8 mouse cellular contexts compared by ENCODE assay signal in the genomic region with DNA sequence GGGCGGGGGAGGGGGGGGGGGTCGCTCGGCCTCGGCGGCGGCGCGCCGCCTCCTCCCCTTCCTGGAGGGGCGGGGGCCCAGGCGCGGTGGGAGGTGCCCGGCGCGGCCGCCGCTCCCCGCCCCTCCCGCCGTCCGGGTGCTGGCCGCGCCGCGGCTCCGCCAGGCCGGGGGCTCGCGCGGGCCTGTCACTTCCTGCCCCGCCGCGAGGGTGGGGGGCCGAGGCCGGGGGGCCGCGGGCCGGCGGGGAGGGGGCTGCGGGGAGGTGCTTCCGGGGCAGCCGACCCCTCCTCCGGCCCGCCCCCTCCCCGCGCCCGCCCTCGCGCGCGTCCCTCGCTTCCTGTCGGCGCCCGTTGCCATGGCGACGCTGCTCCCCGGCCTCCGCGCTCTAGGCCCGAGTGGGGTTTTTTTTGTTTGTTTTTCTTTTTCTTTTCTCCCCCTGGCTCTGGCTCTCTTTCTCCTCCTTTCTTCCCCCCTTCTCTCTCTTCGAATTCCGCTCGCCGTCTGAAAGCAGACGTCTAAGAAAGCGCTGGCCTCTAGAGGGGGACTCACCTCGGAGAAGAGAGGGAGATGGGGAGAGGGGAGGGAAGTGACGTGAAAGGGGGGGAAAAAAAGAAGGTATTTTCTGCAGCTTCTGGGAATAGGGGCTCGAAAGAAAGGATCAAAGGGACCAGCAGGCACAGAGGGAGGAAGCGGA. TPM values are rescaled to one million over a fixed set of nuclear protein-coding genes. Genes with fewer than 3 reads are reported as not detected.
DNase-seq lines count a peak whose midpoint lies in the region; ATAC-seq and TF ChIP-seq lines count a peak whose summit lies in the region.

No protein-coding gene starts in this region.

- peak overlapping the region; percentile 85 for H3K27ac ChIP-seq in brown adipose tissue, adult 24 weeks (replicated peaks; ENCODE audit: low read depth, low read length)
- peak overlapping the region; percentile 96 for H3K27ac ChIP-seq in forebrain, embryonic 10.5 days
- H3K27ac ChIP-seq in heart, embryonic 15.5 days = peak overlapping the region; percentile 89
- no peak overlapping the region for H3K27ac ChIP-seq in liver, embryonic 14.5 days
- H3K27ac ChIP-seq in neural tube, embryonic 11.5 days (ENCODE audit: low read depth, low read length) = peak overlapping the region; percentile 97
- peak overlapping the region; percentile 97 for H3K27ac ChIP-seq in stomach, embryonic 16.5 days (ENCODE audit: low read length)

- H3K4me3 ChIP-seq in brown adipose tissue, adult 24 weeks (ENCODE audit: insufficient read depth, low read depth, low read length) = peak overlapping the region; percentile 99
- peak overlapping the region; percentile 80 for H3K4me3 ChIP-seq in forebrain, embryonic 10.5 days
- H3K4me3 ChIP-seq in heart, embryonic 15.5 days = peak overlapping the region; percentile 83
- H3K4me3 ChIP-seq in liver, embryonic 14.5 days (ENCODE audit: insufficient read depth in 1 of 2, low read depth in 2 of 2, low read length in 2 of 2) = peak overlapping the region; percentile 74 to 80
- peak overlapping the region; percentile 78 for H3K4me3 ChIP-seq in neural tube, embryonic 11.5 days (ENCODE audit: low read depth, low read length)
- H3K4me3 ChIP-seq in stomach, embryonic 16.5 days (replicated peaks; ENCODE audit: low read length) = peak overlapping the region; percentile 78

- peak overlapping the region; percentile 75 for H3K9ac ChIP-seq in heart, embryonic 15.5 days
- peak overlapping the region; percentile 62 for H3K9ac ChIP-seq in liver, embryonic 14.5 days (replicated peaks)
- H3K9ac ChIP-seq in neural tube, embryonic 11.5 days (ENCODE audit: low read length) = peak overlapping the region; percentile 80
- peak overlapping the region; percentile 90 for H3K9ac ChIP-seq in stomach, embryonic 16.5 days (ENCODE audit: low read length)

- TF ChIP-seq EP300 in liver, embryonic 14.5 days (IDR thresholded peaks at IDR 0.05; ENCODE audit: low read depth) = no peak

- TF ChIP-seq CTCF in liver, embryonic 14.5 days (IDR thresholded peaks at IDR 0.05; ENCODE audit: low read depth) = no peak

- ATAC-seq in heart, embryonic 15.5 days (replicated peaks; ENCODE audit: insufficient number of reproducible peaks, insufficient read depth, low FRiP score, low read depth) = peak; percentile 87
- ATAC-seq in liver, embryonic 14.5 days (ENCODE audit: insufficient read depth) = peak; percentile 90
- ATAC-seq in neural tube, embryonic 11.5 days (ENCODE audit: insufficient read depth, low FRiP score, low TSS enrichment) = peak; percentile 85
- peak; percentile 91 for ATAC-seq in stomach, embryonic 16.5 days (ENCODE audit: insufficient read depth, low FRiP score)

- peaks cover 19% of the 10 kb centered on the region for H3K36me3 ChIP-seq in forebrain, embryonic 10.5 days (replicated peaks)
- peaks cover 9% of the 10 kb centered on the region; the same call in 1 of the 2 replicates for H3K36me3 ChIP-seq in heart, embryonic 15.5 days
- H3K36me3 ChIP-seq in liver, embryonic 14.5 days (replicated peaks; ENCODE audit: control insufficient read depth, insufficient read depth, low read depth) = no peaks in the 10 kb centered on the region
- H3K36me3 ChIP-seq in neural tube, embryonic 11.5 days (ENCODE audit: control insufficient read depth, insufficient read depth, low read length) = peaks cover 3% of the 10 kb centered on the region; the same call in 1 of the 2 replicates
- peaks cover 4% of the 10 kb centered on the region; the same call in 1 of the 2 replicates for H3K36me3 ChIP-seq in stomach, embryonic 16.5 days (ENCODE audit: control insufficient read depth, insufficient read depth, low read length)

- H3K9me3 ChIP-seq in forebrain, embryonic 10.5 days = no peaks in the 10 kb centered on the region
- H3K9me3 ChIP-seq in heart, embryonic 15.5 days (replicated peaks) = no peaks in the 10 kb centered on the region
- no peaks in the 10 kb centered on the region for H3K9me3 ChIP-seq in liver, embryonic 14.5 days (ENCODE audit: control insufficient read depth, low read length)
- no peaks in the 10 kb centered on the region for H3K9me3 ChIP-seq in neural tube, embryonic 11.5 days (ENCODE audit: control insufficient read depth, low read length)
- no peaks in the 10 kb centered on the region for H3K9me3 ChIP-seq in stomach, embryonic 16.5 days (replicated peaks; ENCODE audit: control insufficient read depth, low read length)

- H3K27me3 ChIP-seq in forebrain, embryonic 10.5 days (ENCODE audit: poor library complexity, severe bottlenecking) = no peaks in the 10 kb centered on the region
- no peaks in the 10 kb centered on the region for H3K27me3 ChIP-seq in heart, embryonic 15.5 days
- H3K27me3 ChIP-seq in liver, embryonic 14.5 days (ENCODE audit: control insufficient read depth, insufficient read depth, low read length) = no peaks in the 10 kb centered on the region; the same call in 1 of the 2 replicates
- H3K27me3 ChIP-seq in neural tube, embryonic 11.5 days (ENCODE audit: control insufficient read depth, insufficient read depth, low read length) = no peaks in the 10 kb centered on the region
- no peaks in the 10 kb centered on the region for H3K27me3 ChIP-seq in stomach, embryonic 16.5 days (ENCODE audit: control insufficient read depth, insufficient read depth, low read length)

- WGBS in forebrain, embryonic 10.5 days = under 1% methylated on average over 38 of the region's 71 CpGs
- WGBS in heart, embryonic 15.5 days = under 1% methylated on average over 32 of the region's 71 CpGs
- under 1% methylated on average over 40 of the region's 71 CpGs for WGBS in liver, embryonic 14.5 days (ENCODE audit: insufficient replicate concordance)
- 2% methylated on average over 17 of the region's 71 CpGs for WGBS in neural tube, embryonic 11.5 days
- under 1% methylated on average over 40 of the region's 71 CpGs for WGBS in stomach, embryonic 16.5 days

- DNase-seq in CD8-positive naive resting alpha-beta T cell, adult 2 months (ENCODE audit: low read depth in 2 of 2, low spot score in 2 of 2) = peak; percentile 73 to 76
- peak; percentile 84 for DNase-seq in forebrain, embryonic 10.5 days (ENCODE audit: extremely low spot score, low spot score)
- DNase-seq in kidney, postnatal 14 days = peak; percentile 93
- peak; percentile 40 to 45 (median 40) for DNase-seq in liver, embryonic 14.5 days (ENCODE audit: low read depth in 3 of 3, low spot score in 3 of 3)
- peak; percentile 93 for DNase-seq in neural tube, embryonic 11.5 days (ENCODE audit: low spot score)

- H3K4me2 ChIP-seq in heart, embryonic 15.5 days = peak overlapping the region; percentile 83
- H3K4me2 ChIP-seq in liver, embryonic 14.5 days (ENCODE audit: low read depth) = peak overlapping the region; percentile 96
- peak overlapping the region; percentile 52 for H3K4me2 ChIP-seq in neural tube, embryonic 11.5 days (ENCODE audit: low read depth)
- peak overlapping the region; percentile 71 for H3K4me2 ChIP-seq in stomach, embryonic 16.5 days (ENCODE audit: low read depth, low read length)

- H3K4me1 ChIP-seq in brown adipose tissue, adult 24 weeks (ENCODE audit: control insufficient read depth, insufficient read depth, insufficient read length, low read length) = no peaks in the 10 kb centered on the region
- peaks cover 43% of the 10 kb centered on the region for H3K4me1 ChIP-seq in forebrain, embryonic 10.5 days
- H3K4me1 ChIP-seq in heart, embryonic 15.5 days (replicated peaks) = peaks cover 25% of the 10 kb centered on the region
- H3K4me1 ChIP-seq in liver, embryonic 14.5 days (replicated peaks; ENCODE audit: control insufficient read depth in 2 of 2, insufficient read depth in 2 of 2, low read length in 1 of 2) = peaks cover 0 to 18% of the 10 kb centered on the region in 2 experiments; a peak in 2 of 4 replicates
- no peaks in the 10 kb centered on the region; the same call in 1 of the 2 replicates for H3K4me1 ChIP-seq in neural tube, embryonic 11.5 days (ENCODE audit: control insufficient read depth, insufficient read depth, low read length)
- H3K4me1 ChIP-seq in stomach, embryonic 16.5 days (ENCODE audit: control insufficient read depth, insufficient read depth, low read length) = peaks cover 15% of the 10 kb centered on the region

RNA-seq across cellular contexts. Expression of a gene that starts 0.6 kb away (rescaled TPM):
- 4.9 and 5.8 TPM in 2 replicates for polyA plus RNA-seq in brown adipose tissue, adult 24 weeks (2012; ENCODE audit: insufficient read depth, insufficient read length, missing spikeins)
- 26.2 and 29.7 TPM in 2 replicates for polyA plus RNA-seq in forebrain, embryonic 10.5 days (2016; fragmentation: Nextera tagmentation; extraction: Ambion mirVana)
- 8.5 and 11.5 TPM in 2 replicates for polyA plus RNA-seq in heart, embryonic 15.5 days (2015; fragmentation: Nextera tagmentation; extraction: Ambion mirVana)
- 2.2 and 2.3 TPM in 2 replicates for polyA plus RNA-seq in liver, embryonic 14.5 days (2012; rRNA removed)
- polyA plus RNA-seq in liver, embryonic 14.5 days (2014; fragmentation: Nextera tagmentation; extraction: Ambion mirVana) = 1.8 and 1.9 TPM in 2 replicates
- polyA plus RNA-seq in neural tube, embryonic 11.5 days (2014; fragmentation: Nextera tagmentation; extraction: Ambion mirVana) = 36.2 and 42.7 TPM in 2 replicates
- 10.3 and 11.0 TPM in 2 replicates for polyA plus RNA-seq in stomach, embryonic 16.5 days (2015; fragmentation: Nextera tagmentation; extraction: Ambion mirVana)

RNA-seq across cellular contexts. Expression of a gene that starts 31.3 kb away (rescaled TPM):
- polyA plus RNA-seq in brown adipose tissue, adult 24 weeks (2012; ENCODE audit: insufficient read depth, insufficient read length, missing spikeins) = 55.2 and 61.5 TPM in 2 replicates
- 92.7 and 92.9 TPM in 2 replicates for polyA plus RNA-seq in forebrain, embryonic 10.5 days (2016; fragmentation: Nextera tagmentation; extraction: Ambion mirVana)
- polyA plus RNA-seq in heart, embryonic 15.5 days (2015; fragmentation: Nextera tagmentation; extraction: Ambion mirVana) = 65.0 and 77.4 TPM in 2 replicates
- polyA plus RNA-seq in liver, embryonic 14.5 days (2012; rRNA removed) = 36.5 and 48.1 TPM in 2 replicates
- 84.2 and 95.4 TPM in 2 replicates for polyA plus RNA-seq in liver, embryonic 14.5 days (2014; fragmentation: Nextera tagmentation; extraction: Ambion mirVana)
- 81.8 and 89.8 TPM in 2 replicates for polyA plus RNA-seq in neural tube, embryonic 11.5 days (2014; fragmentation: Nextera tagmentation; extraction: Ambion mirVana)
- 132 and 137 TPM in 2 replicates for polyA plus RNA-seq in stomach, embryonic 16.5 days (2015; fragmentation: Nextera tagmentation; extraction: Ambion mirVana)

RNA-seq across cellular contexts. Expression of a gene that starts 57.1 kb away (rescaled TPM):
- polyA plus RNA-seq in brown adipose tissue, adult 24 weeks (2012; ENCODE audit: insufficient read depth, insufficient read length, missing spikeins) = not detected in 2 replicates
- polyA plus RNA-seq in forebrain, embryonic 10.5 days (2016; fragmentation: Nextera tagmentation; extraction: Ambion mirVana) = not detected in 2 replicates
- polyA plus RNA-seq in heart, embryonic 15.5 days (2015; fragmentation: Nextera tagmentation; extraction: Ambion mirVana) = 0.10 TPM in 1 of 2 replicates, not detected in the other
- not detected in 2 replicates for polyA plus RNA-seq in liver, embryonic 14.5 days (2012; rRNA removed)
- not detected in 2 replicates for polyA plus RNA-seq in liver, embryonic 14.5 days (2014; fragmentation: Nextera tagmentation; extraction: Ambion mirVana)
- polyA plus RNA-seq in neural tube, embryonic 11.5 days (2014; fragmentation: Nextera tagmentation; extraction: Ambion mirVana) = 0.23 TPM in 1 of 2 replicates, not detected in the other
- 0.21 TPM in 1 of 2 replicates, not detected in the other for polyA plus RNA-seq in stomach, embryonic 16.5 days (2015; fragmentation: Nextera tagmentation; extraction: Ambion mirVana)

Comparison
In these comparisons a context has a peak if more than half of its experiments do, and no peak if none do; other contexts are left out.
1. DNase-seq: peak in every context shown above with its lines; median percentile 93 in kidney, postnatal 14 days; 93 in neural tube, embryonic 11.5 days; 84 in forebrain, embryonic 10.5 days; 74 in CD8-positive naive resting alpha-beta T cell, adult 2 months; 40 in liver, embryonic 14.5 days.